Mouse (Mus musculus) G1E (cell line): ENCODE measurements around the gene Slc9a4. TPM values are rescaled to one million over a fixed set of nuclear protein-coding genes. Genes with fewer than 3 reads are reported as not detected.

Experiments
- ATAC-seq: 2 replicates; pipeline ENCODE4 v1.8.0; 2016; ENCODE audit warnings: mild to moderate bottlenecking; ENCODE audit not compliant: insufficient number of reproducible peaks, poor library complexity, low FRiP score, severe bottlenecking; ENCODE audit errors: extremely low read depth
- DNase-seq: peaks from one replicate; pipeline ENCODE4 v3.0.0; 2012; ENCODE audit warnings: low spot score
- H3K27me3 ChIP-seq: 2 replicates; pipeline ENCODE4 v1.6.1; 2012; ENCODE audit warnings: mild to moderate bottlenecking, low read length, inconsistent platforms; ENCODE audit not compliant: insufficient read depth
- H3K36me3 ChIP-seq: replicated peaks from 2 replicates; pipeline ENCODE3; 2012; ENCODE audit warnings: mild to moderate bottlenecking, inconsistent platforms
- H3K4me1 ChIP-seq: 2 replicates; pipeline ENCODE4 v1.6.1; 2012; ENCODE audit warnings: low read depth, low read length, inconsistent platforms, mixed read lengths; ENCODE audit not compliant: insufficient read depth
- H3K4me3 ChIP-seq: 2 replicates; pipeline ENCODE4 v1.5.1; 2012; ENCODE audit warnings: low read depth, mild to moderate bottlenecking, inconsistent platforms, low read length, moderate library complexity, mixed read lengths
- H3K9me3 ChIP-seq: replicated peaks from 2 replicates; pipeline ENCODE4 v1.6.1; 2012; ENCODE audit warnings: inconsistent platforms
- CTCF ChIP-seq: IDR thresholded peaks from 2 replicates; pipeline ENCODE4 v1.5.1; 2012; ENCODE audit warnings: low read depth, low read length, inconsistent platforms, mixed read lengths
- GATA1 ChIP-seq: IDR thresholded peaks from 2 replicates; pipeline ENCODE4 v1.6.1; 2012; ENCODE audit warnings: borderline replicate concordance, low read length, inconsistent platforms, mixed read lengths
- GATA2 ChIP-seq: IDR thresholded peaks from 2 replicates; pipeline ENCODE4 v1.6.1; 2012; ENCODE audit warnings: low read depth, low read length, inconsistent platforms, borderline replicate concordance
- POLR2AphosphoS5 ChIP-seq: IDR thresholded peaks from 2 replicates; pipeline ENCODE4 v1.6.1; 2012; ENCODE audit warnings: low read depth, low read length, inconsistent platforms; ENCODE audit not compliant: insufficient replicate concordance
- TAL1 ChIP-seq: conservative IDR thresholded peaks from 2 replicates; pipeline ENCODE4 v1.6.1; 2012; ENCODE audit warnings: low read depth, low read length, inconsistent platforms, mixed read lengths
- polyA plus RNA-seq: library from polyadenylated mRNA; stranded (reverse); fragments of >175 nt; gene quantifications from 2 replicates; pipeline ENCODE4 v1.2.3, GENCODE M21; 2012
- total RNA-seq, 2 experiments: library from RNA; stranded (forward) in 1 of 2; stranded (reverse) in 1 of 2; fragments of 200-1000 nt in 1 of 2; fragments of >200 nt in 1 of 2; fragmentation: Nextera tagmentation in 1 of 2; gene quantifications; 2 replicates each; pipeline ENCODE4 v1.2.3; 2014 to 2017

Gene Slc9a4
- total and polyA plus RNA-seq, 3 experiments = not detected

- no peaks in the 10 kb centered on the region for H3K4me1 ChIP-seq
- TF ChIP-seq POLR2AphosphoS5 = no peak
- no peak for TF ChIP-seq GATA2
- no peak for TF ChIP-seq TAL1
- TF ChIP-seq CTCF = no peak
- no peak for TF ChIP-seq GATA1
- H3K9me3 ChIP-seq = no peaks in the 10 kb centered on the region
- DNase-seq (no peak), ATAC-seq (no peak)
- no peaks in the 10 kb centered on the region for H3K27me3 ChIP-seq
- no peaks in the 10 kb centered on the region for H3K36me3 ChIP-seq
- no peak overlapping the region for H3K4me3 ChIP-seq
Measured at GRCm38 (mm10) chr1:40613219-40613618, 33.3 kb downstream of the Slc9a4 start.

- DNase-seq = no peak
- Histone ChIP-seq H3K4me3 (no peak overlapping the region), H3K27me3 (peaks cover 3% of the 10 kb centered on the region; the same call in 1 of the 2 replicates), H3K36me3 (no peaks in the 10 kb centered on the region), H3K9me3 (no peaks in the 10 kb centered on the region), H3K4me1 (no peaks in the 10 kb centered on the region)
- TF ChIP-seq CTCF = no peak
- no peak for TF ChIP-seq GATA1
- TF ChIP-seq POLR2AphosphoS5 = no peak
- no peak for TF ChIP-seq GATA2
- no peak for TF ChIP-seq TAL1
- ATAC-seq = no peak
Measured at GRCm38 (mm10) chr1:40619093-40619492, 39.2 kb downstream of the Slc9a4 start.

GRCm38 (mm10) chr1:40619871-40620270 is 40.0 kb downstream of the Slc9a4 start:
- Histone ChIP-seq H3K9me3 (no peaks in the 10 kb centered on the region), H3K36me3 (no peaks in the 10 kb centered on the region), H3K4me1 (no peaks in the 10 kb centered on the region), H3K27me3 (peaks cover 3% of the 10 kb centered on the region; the same call in 1 of the 2 replicates), H3K4me3 (no peak overlapping the region)
- DNase-seq (no peak), ATAC-seq (no peak)
- TF ChIP-seq CTCF = no peak
- TF ChIP-seq TAL1 = no peak
- no peak for TF ChIP-seq POLR2AphosphoS5
- no peak for TF ChIP-seq GATA1
- TF ChIP-seq GATA2 = no peak

- Histone ChIP-seq H3K27me3 (peaks cover 3% of the 10 kb centered on the region; the same call in 1 of the 2 replicates), H3K36me3 (no peaks in the 10 kb centered on the region), H3K9me3 (no peaks in the 10 kb centered on the region), H3K4me3 (no peak overlapping the region), H3K4me1 (no peaks in the 10 kb centered on the region)
- DNase-seq (no peak), ATAC-seq (no peak)
- no peak for TF ChIP-seq GATA2
- TF ChIP-seq TAL1 = no peak
- no peak for TF ChIP-seq CTCF
- no peak for TF ChIP-seq POLR2AphosphoS5
Measured at GRCm38 (mm10) chr1:40624954-40625353, 45.1 kb downstream of the Slc9a4 start.

- ATAC-seq (no peak), DNase-seq (no peak)
- Histone ChIP-seq H3K9me3 (no peaks in the 10 kb centered on the region), H3K36me3 (no peaks in the 10 kb centered on the region), H3K4me3 (no peak overlapping the region), H3K27me3 (peaks cover 3% of the 10 kb centered on the region; the same call in 1 of the 2 replicates), H3K4me1 (no peaks in the 10 kb centered on the region)
- no peak for TF ChIP-seq GATA2
- TF ChIP-seq CTCF = no peak
- no peak for TF ChIP-seq TAL1
- no peak for TF ChIP-seq POLR2AphosphoS5
- TF ChIP-seq GATA1 = no peak
Measured at GRCm38 (mm10) chr1:40626954-40627353, 47.1 kb downstream of the Slc9a4 start.

- H3K9me3 ChIP-seq = no peaks in the 10 kb centered on the region
- TF ChIP-seq GATA2 (no peak), GATA1 (no peak), POLR2AphosphoS5 (no peak), TAL1 (no peak), CTCF (no peak)
- H3K36me3 ChIP-seq = no peaks in the 10 kb centered on the region
- no peak overlapping the region for H3K4me3 ChIP-seq
- ATAC-seq = no peak
- H3K4me1 ChIP-seq = no peaks in the 10 kb centered on the region
- no peak for DNase-seq
- H3K27me3 ChIP-seq = peaks cover 3% of the 10 kb centered on the region; the same call in 1 of the 2 replicates
Measured at GRCm38 (mm10) chr1:40628443-40628842, 48.6 kb downstream of the Slc9a4 start.
